Mouse (Mus musculus) kidney, postnatal 4 days (tissue): ENCODE results near the gene Rps6ka2.
"Not testable (repeated sequence)": the region's sequence is repeated elsewhere in the genome, so short reads cannot be mapped to it uniquely, and the experiment has no call there.

Experiments
- DNase-seq, 2 experiments: peaks; one replicate each; pipeline ENCODE4 v3.0.0; 2021; ENCODE audit warnings: mixed read lengths in 2 of 2

Rps6ka2 gene

DNA sequence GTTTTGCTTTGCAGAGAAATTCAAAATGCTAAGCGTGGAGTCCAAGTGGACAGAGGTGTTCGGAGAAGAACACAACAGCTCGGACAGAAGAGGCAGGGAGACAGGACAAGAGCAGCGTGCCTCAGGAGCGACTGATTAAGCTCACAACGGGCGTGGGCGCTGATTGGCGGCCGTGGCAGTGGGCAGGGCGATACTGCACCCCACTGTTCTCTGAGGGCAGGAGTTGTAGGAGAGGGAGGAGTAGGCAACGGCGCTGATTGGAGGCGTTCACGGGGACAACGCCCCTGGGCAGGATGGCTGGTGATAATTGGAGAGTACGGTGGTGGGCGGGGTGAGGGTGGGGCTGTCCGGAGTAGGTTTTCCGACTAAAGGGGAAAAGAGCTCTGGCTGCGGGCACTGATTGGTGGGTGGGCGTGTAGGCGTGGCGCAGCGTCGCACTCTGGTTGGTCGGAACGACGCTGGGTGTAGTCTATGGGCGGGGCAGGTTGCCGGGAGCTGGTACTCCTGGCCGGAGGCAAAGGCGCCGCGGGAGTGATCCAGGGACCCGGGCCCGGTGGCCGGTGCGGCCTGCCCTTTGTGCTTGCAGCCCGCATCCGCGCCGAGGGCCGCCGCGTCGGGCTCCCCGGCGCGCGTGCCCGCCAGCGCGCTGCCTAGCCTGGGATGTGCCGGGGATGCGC, at the start of gene Rps6ka2:
Rps6ka2 (plus strand) TSS at position 489 of the 677 bp plus-strand sequence.
- DNase-seq: peak; percentile 95 to 98

DNA sequence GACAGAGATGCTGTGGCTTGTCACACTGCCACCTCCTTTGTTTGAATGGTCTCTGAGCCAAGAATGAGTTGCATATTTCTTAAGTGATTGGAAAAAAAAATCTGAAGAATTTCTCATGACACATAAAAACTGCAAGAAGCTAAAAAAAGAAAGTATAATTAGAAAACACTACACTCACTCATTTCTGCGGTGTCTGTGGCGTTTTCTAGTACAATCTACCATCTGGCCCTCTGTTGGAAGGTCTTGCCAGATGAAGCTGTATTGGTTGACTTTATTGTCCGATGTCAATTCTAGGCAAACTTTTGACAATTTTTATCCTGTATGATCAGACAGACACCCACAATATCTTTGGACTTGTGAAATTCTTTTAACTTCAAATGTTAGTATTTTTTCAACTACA, 49.1 kb upstream of the Rps6ka2 start:
- DNase-seq: not testable (repeated sequence)

DNA sequence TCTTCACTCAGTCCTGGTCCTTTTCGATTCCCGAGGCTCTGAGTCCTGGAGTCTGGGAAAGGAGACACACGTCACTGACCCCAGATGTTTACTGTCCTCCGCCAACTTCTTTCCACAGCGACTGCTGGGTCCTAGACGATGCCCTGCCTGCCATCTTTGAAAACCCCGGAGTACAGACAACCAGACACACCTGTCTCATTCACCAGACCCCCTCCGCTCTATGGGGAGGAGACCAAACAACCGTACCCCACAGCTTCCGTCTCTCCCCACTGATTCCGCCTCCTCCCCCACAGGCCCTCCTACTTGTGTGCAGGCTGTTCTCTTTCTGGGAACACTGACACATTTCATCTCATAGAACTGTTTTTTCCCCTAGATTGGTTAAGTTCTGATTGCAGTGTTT, 47.4 kb upstream of the Rps6ka2 start:
- not testable (repeated sequence) for DNase-seq

DNA sequence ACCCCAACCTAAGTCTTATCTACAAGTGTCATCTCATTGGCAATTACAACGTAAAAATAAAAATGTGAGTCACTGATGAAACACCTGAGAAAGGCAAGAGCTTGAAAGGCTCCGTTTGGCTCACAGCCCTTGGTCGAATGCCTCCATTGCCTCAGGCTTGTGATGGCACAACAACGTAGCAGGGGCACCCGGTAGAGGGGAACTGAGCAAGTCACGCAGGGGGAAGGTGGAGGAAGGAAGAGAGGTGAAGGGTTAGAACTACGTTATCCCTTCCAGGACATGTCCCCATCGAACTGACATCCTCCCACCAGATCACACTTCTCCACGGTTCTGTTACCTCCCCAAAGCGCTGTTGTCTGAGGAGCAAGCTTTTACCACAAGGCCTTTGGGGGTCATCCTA, 43.4 kb upstream of the Rps6ka2 start:
- not testable (repeated sequence) for DNase-seq

DNA sequence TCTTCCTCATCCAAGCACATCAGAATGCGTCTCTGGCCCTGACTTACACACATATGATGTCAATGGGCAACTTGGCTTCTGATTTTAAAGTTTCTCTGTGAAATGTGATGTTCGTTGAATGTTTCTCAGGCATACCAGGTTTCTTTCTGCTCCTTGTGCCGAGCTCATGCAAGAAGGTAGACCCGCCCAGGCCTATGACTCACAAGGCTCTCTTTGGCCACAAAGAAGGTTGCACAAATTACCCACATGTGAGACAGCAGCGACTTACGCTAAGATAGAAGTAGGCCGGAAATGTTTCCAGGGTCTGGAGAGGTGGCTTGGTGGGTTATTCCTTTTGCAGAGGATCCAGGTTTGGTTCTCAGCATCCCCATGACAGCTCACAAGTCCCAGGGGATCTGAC, 35.9 kb upstream of the Rps6ka2 start:
- not testable (repeated sequence) for DNase-seq

DNA sequence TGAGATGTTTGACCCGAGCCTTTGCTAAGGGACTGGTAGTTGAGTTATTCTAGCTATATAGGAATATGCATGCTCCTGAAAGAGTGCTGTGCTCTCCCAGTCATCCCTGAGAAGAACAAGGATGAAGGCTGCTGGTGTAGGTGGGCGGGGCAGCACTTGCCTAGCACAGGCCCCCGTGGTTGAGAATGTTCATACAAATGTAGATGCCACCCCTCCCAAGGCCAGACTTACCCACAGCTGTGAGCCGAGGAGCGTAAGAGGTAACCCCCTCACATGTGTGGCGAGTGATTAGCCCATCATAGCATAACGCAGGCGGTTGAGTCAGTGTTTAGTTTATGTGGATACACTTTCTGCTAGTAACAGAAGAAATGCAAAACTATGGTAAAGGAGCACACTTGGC, 34.6 kb upstream of the Rps6ka2 start:
- DNase-seq: not testable (repeated sequence)

DNA sequence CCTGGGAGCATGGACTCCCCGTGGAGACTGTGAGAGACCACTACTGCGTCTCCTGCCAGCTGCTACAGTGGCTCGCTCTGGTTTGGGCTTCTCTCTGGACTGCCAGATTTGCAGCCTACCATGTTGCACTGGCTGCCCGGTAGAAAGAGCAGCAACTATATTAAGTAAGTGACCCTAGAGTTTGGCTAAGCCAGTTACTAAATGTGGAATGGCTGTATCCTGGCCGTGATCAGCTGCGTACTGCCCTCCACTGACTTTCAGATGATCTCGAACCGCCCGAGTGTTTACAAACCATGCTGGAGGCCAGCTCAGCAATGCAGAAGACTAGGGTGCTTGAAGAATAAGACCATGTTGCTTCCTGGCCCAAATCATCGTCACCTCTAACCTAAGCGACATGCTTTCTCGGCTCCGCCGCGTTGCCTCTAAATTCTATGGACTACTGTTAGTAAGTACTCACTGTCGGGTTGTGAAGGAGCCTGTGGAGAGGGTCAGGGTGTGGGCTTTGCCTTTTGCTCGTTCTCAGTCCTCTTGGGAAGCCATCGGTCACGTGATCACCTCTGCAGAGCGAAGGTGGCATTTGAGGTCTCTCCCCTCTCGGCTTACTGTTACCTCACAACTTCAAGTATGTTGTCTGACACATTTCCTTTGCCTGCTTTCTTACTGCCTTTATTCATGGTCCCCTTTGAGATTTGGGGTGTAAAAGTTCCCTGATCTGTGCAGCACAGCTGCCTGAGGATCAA, 31.6 kb upstream of the Rps6ka2 start:
- DNase-seq: no peak

DNA sequence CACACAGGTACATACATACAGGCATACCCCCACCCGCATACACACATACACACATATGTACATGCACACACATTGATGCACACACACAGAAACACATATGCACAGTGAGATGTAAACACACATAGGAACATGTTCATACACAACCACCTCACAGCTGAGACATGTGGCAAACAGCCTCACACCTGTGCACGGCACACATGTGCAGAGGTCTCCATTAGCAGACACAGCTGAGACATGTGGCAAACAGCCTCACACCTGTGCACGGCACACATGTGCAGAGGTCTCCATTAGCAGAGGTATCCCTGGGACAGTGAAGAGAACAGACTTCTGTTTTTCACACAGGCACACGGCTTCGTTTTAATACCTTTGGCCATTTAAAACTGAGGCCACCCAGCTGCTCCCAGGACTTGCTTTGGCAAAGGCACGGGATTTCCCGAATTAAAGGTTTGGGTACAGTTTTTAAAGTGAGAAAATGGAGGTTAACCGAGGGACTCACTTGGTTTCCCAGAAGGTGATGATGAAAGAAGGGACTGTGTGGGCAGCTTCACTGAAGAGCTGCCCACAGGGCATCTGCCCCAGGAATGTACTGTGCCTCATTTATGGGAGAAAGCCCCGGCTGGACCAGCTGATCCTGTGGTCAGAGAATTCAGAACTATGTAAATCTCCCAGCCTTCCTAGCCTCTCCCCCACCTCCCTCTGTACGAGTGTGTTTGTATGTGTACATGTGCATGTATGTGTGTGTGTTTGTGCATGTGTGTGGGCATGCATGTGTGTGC, 29.3 kb upstream of the Rps6ka2 start:
- DNase-seq: no peak

DNA sequence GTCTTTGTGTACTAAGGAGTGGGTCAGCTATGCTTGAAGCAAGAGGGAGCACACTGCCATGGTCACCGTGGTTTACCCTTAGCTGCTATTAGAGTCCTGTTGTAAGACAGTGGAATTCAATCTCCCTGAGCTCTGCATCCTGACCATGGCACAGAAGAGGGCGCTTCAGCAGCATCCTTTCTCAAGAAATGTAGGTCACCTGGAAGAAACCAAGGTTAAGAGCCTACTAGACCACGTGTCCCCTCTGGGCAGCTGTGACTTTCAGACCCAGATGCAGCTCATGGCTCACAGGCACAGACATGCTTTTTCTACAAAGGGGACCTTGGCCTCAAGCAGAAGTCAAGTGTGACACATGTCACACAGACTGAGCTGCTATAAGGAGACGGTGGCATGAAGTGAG, 27.5 kb upstream of the Rps6ka2 start:
- DNase-seq: peak in 1 of 2 experiments; percentile 29

DNA sequence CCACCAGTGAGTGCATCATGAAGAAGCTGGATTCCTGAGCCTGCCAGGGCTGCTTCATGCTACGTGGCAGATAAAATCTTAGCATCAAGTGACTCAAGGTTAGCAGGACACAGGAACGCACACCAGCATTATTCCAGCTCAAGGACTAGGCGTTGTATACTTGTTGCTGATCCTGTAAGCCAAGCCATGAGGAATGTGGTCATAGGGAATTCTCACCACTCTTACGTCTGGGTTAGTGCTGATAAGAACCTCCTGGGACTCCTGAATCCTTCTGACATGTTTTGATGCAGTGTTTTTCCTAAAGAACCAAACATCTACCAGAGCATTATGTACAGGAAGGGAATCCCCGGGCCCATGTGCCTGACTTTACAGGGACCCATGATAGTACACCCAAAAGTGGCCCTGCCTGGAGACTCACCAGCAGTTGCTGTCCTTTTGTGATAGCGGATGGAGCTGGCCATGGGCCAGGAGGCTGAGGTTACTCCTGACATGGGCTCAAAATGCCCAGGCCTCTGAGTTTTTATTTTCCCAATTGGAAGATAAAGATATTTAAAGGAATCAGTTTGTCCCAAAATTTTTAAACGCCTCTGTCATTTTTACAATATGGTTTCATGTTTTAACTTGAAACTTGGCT, 25.9 kb upstream of the Rps6ka2 start:
- peak in 1 of 2 experiments; percentile 23 for DNase-seq

DNA sequence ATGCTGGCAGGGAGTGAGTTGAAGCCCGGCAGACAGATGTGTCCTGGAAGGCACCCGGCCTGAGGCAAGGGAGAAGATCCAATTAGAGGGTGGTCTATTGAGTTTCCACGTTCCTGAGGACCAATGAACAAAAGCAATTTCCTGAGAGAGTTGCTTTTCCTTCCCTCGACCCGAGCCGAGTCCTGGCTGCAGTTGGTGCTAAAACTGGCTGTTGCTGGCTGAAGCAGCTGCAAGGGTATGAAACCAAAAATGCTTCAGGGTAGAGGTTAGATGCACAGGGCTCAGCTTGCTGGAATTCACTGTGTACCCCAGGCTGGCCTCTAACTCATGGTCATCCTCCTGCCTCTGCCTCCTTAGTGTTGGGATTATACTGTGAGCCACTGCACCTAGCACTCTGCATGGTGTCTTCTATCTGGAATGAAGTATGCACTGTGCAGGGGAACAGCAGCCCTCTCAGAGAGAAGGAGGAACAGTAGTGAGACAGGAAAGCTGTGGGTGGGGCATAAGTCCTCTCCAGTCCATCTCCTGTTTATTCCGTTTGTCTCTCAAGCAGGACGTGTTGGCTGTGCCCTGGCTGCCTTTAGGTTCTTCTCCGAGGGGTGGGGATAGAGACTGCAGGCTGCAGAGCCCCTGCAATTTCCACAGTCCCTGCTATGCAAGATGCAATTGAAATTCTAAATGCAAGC, 24.4 kb upstream of the Rps6ka2 start:
- no peak for DNase-seq

DNA sequence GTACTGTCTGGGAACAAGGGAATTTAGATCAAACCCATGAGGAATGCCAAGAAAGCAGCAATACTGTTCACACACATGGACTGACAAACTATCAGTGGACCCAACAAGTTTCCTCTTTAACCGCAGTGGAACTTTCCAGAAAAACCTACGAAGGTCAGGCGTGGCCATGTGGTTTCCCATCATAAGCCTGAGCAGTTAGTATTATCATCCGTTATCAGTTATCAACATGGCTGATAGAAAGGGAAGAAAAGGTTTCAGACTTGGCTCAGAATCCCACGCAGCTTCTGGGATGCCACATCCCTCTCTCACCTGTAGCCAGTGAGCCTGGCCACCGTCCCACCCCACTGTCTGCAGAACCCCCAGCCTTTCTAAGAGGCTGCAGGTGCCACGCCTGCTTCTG, 23.4 kb upstream of the Rps6ka2 start:
- DNase-seq: no peak

DNA sequence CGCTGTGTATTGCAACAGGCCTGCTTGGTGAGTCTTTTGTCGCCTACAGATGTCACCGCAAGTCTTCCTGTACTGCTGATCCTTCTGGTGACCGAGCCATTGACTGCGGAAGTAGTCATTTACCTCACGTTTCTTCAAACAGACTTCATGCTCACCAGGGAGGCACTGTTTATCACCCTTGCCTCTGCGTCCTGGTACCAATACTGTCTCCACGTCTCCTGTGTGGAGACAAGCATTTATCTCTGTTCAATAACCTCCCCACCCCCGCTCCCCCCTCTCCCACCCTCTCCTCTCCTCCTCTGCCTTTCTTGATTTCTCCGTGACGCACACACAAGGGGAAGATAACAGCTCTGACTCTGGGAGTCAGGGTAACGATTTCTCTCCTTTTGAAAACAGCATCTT, 22.0 kb upstream of the Rps6ka2 start:
- DNase-seq: no peak

DNA sequence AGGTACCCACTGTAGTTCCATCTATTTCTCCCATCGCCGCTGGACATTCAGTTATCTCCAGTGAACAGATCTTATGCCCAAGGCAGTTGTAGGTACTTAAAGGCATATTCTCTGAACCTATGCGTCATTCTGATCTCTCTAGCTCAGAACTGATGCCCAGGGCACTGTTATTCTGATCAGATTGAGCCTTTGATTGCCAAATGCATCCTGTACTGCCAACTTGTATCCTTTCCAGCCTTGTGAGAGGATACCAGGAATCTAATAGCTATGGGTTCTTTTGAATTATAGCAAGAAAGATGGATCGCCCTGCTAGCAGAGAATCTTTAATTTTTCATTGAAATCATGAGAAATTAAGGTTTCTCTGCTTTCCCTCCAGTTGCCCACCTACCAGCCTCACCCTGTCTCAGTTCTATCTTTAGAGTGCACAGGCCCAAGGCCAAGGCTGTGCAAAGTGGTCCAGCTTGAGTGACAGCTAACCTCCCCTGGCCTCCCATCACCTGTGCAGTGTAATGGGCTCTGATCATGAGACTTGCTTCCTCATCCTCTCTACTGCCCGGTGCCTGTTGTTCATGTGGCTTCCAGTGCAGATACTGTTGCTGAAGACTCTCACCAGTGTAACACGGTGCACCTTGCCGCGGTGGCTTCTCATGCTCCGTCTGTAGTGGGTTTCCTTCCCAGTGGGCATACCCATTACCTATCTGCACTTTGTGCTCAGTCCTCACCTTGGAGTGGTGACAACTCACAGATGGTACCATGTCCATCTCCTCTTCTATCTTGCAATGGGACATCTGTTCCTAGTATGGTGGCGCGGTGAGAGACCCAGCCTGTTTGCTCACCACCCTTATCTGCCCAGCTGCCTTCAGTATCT, 20.4 kb upstream of the Rps6ka2 start:
- no peak for DNase-seq

DNA sequence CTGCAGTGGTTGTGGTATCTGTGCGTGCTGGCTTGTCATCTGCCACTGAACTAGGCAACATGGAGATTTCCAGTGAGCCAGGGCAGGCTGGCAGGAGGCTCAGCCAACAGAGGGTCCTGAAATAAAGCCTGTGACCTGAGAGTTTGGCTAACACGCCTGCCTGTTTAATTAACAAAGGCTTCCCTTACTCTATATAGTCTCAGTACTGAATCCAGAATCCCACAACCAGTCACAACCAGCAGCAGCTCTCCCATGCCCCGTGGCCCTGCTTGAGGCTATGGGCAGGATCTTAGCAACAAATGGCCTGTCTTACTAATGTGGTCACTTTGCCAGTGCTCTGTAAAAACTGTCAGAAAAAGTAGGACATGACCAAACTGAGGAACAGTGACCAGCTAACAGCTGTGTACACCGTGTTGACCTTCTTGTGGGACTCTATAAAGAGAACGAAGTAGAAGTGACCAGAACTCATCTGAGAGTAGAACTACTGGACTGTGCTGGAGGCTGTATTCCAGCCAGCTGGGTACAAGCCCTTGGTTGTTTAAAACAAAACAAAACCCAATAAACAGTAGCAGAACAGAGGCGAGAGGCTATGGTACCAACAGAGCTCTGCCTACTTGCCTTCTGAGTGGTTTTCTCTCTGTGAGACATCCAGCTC, 18.3 kb upstream of the Rps6ka2 start:
- DNase-seq: no peak

DNA sequence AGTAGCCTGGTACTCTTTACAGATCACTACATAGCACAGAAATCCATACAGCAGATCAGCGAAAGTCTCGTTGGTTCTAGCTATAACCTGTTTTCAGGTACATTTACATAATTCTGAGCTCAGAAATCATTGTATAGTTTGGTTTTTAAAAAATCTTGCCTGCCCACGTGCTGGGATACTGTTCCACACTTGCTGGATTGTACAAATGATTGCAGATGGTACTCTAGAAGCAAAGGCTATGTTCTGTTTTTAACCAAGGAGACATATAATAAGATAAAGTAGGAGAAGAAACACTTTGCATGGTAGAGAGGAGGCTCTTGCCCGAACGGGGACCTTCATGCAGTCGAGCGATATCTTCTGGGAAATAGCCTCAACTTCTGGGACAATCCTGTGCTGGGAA, 17.3 kb upstream of the Rps6ka2 start:
- no peak for DNase-seq

DNA sequence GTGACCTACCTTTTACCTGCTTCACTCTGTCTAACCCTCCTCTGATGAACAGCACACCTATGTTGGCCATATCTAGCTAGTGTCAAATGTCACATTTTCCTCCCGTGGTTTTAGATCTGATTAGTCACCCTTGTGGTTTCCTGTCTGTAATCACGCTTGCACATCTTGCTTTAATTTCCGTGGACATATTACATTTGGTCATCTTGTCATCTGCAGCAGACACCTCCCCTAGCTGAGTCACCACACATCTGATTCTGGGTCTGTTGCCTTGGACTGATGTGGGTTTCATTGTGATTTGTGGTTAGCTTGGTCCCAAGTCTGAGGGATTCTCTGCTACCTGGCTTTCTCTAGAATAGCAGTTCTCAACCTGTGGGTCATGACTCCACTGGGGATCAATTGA, 6.0 kb upstream of the Rps6ka2 start:
- no peak for DNase-seq

DNA sequence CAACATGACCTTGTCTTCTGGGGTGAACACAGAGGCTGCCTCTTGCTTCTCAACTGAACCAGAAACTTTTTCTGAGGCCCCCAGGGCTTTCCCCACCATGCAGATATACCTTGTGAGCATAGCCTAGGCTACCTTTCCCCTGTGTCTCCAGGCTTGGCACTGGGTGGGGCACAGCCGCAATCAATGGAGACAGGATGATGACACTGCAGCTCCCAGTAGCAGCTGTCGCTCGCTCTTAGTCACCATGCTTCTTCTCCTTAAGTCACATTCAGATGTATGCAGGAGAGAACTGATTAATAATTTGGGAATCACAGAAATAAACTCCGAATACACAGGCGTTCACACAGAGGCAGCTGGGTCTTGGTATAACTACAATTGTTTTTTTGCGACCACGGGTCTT, 4.4 kb upstream of the Rps6ka2 start:
- DNase-seq: no peak

DNA sequence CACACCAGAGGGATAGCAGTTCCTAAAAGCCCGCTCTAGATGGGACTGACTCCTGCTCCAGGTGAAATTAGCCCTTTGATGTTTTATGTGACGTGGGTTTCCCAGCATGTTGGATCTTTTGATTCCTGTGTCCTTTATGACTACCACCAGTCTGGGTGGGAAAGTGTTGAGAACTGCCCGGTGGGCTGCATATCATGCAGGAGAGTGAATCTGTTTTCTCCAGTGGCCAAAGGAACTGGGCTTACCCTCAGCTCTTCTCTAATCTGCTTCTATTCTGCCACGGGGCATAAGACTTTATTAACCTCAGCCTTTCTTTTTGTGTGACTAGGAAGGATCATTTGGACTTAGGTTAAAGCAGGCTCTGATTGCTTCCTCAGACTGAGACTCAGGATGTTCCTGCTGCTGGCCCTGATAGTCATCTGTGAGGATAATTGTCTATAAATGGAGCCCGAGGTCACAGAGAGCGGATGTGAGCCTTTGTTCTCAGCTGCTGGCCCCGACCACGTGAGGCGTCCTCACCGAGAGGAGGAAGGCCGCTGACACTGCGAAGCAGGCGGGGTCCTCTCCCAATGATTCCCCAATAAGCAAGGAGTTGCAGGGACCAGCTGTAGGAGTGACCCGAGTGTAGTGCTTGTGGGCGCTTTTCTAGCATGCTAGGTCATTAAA, 821 bp upstream of the Rps6ka2 start:
- DNase-seq: peak; percentile 72 to 83
